Mouse (Mus musculus) myocyte (in vitro differentiated cells): ENCODE results near the gene Ksr2.

Source experiments
- CEBPB ChIP-seq: IDR thresholded peaks from 2 replicates; pipeline ENCODE4 v1.6.1; 2011; ENCODE audit warnings: mild to moderate bottlenecking, moderate library complexity; ENCODE audit not compliant: poor library complexity, insufficient read depth, severe bottlenecking
- E2F4 ChIP-seq: IDR thresholded peaks from one replicate; pipeline ENCODE4 v1.6.1; 2011; ENCODE audit warnings: mild to moderate bottlenecking, control low read depth, moderate library complexity; ENCODE audit not compliant: insufficient read depth
- MAX ChIP-seq: IDR thresholded peaks from one replicate; pipeline ENCODE4 v1.6.1; 2011; ENCODE audit warnings: low read depth, mild to moderate bottlenecking, control low read depth
- MYOD1 ChIP-seq, 3 experiments: IDR thresholded peaks; one replicate each; pipeline ENCODE4 v1.6.1; 2011; ENCODE audit warnings: control low read depth in 2 of 3, low read depth in 2 of 3, mild to moderate bottlenecking in 2 of 3, moderate library complexity in 1 of 3; ENCODE audit not compliant: insufficient read length in 2 of 3, control insufficient read depth in 1 of 3
- POLR2A ChIP-seq: IDR thresholded peaks from one replicate; pipeline ENCODE4 v1.6.1; 2011; ENCODE audit warnings: low read depth, mild to moderate bottlenecking, control low read depth, moderate library complexity; ENCODE audit not compliant: insufficient read length
- POLR2AphosphoS2 ChIP-seq: IDR thresholded peaks from one replicate; pipeline ENCODE4 v1.6.1; 2011; ENCODE audit warnings: low read depth, control low read depth; ENCODE audit not compliant: insufficient read length
- REST ChIP-seq: IDR thresholded peaks from one replicate; pipeline ENCODE4 v1.6.1; 2011; ENCODE audit warnings: mild to moderate bottlenecking, control low read depth, moderate library complexity; ENCODE audit not compliant: insufficient read depth, insufficient read length
- TCF12 ChIP-seq: IDR thresholded peaks from one replicate; pipeline ENCODE4 v1.6.1; 2011; ENCODE audit warnings: mild to moderate bottlenecking, control low read depth; ENCODE audit not compliant: poor library complexity, insufficient read depth, severe bottlenecking
- TCF3 ChIP-seq: IDR thresholded peaks from one replicate; pipeline ENCODE4 v1.6.1; 2011; ENCODE audit warnings: low read depth, control low read depth; ENCODE audit not compliant: insufficient read length
- USF1 ChIP-seq: IDR thresholded peaks from one replicate; pipeline ENCODE4 v1.6.1; 2011; ENCODE audit warnings: low read depth, mild to moderate bottlenecking, control low read depth, moderate library complexity

DNA sequence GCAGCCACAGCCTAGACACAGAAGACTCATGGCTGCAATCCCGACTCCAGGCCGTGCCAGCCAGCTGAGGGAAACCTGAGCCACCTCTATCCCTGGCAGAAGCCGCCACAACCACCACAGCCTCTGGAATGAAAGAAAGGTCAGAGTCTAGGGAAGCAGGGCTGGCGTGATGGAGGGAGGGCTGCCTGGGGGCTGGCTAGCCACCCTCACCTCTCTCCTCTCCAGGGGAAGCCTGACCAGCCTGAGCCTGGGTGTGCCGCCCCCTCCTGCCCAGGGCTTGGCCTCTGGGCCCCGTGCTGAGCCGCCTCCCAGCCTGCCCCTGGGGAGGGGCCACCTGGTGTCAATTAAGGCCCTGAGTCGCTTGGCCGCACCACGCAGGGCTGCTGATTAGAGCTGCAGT lies 366.9 kb downstream of the Ksr2 start, which contains the start of gene Nos1:
- no peak for TF ChIP-seq POLR2A
- no peak for TF ChIP-seq POLR2AphosphoS2
- TF ChIP-seq CEBPB, result no peak
- no peak for TF ChIP-seq MYOD1 (IDR thresholded peaks at IDR 0.05; ENCODE audit: control insufficient read depth in 1 of 3, insufficient read length in 2 of 3, low read depth in 2 of 3)
- TF ChIP-seq USF1, result no peak
- TF ChIP-seq REST, result no peak
- TF ChIP-seq TCF12, result no peak
- TF ChIP-seq E2F4, result no peak
- TF ChIP-seq TCF3, result no peak
- no peak for TF ChIP-seq MAX
